Mouse (Mus musculus) thymus, adult 2 months (tissue): ENCODE measurements around the gene Arrdc5. TPM values are rescaled to one million over a fixed set of nuclear protein-coding genes. Genes with fewer than 3 reads are reported as not detected.
A peak's percentile ranks its signal among the peaks of the same experiment; 100 is the strongest.

Source experiments
- DNase-seq: peaks from one replicate; pipeline ENCODE4 v3.0.0; 2021
- H3K27ac ChIP-seq: fragments of 200-500 bp; 2 replicates; pipeline ENCODE4 v1.5.1; 2012; ENCODE audit warnings: low read length, control low read depth; ENCODE audit not compliant: control insufficient read depth, insufficient read depth
- H3K27me3 ChIP-seq: fragments of 200-500 bp; 2 replicates; pipeline ENCODE4 v1.6.1; 2012; ENCODE audit warnings: mild to moderate bottlenecking, low read length, moderate library complexity, mixed read lengths; ENCODE audit not compliant: control insufficient read depth, insufficient read depth
- H3K36me3 ChIP-seq: fragments of 200-500 bp; 2 replicates; pipeline ENCODE4 v1.6.1; 2012; ENCODE audit warnings: mild to moderate bottlenecking, low read length, moderate library complexity; ENCODE audit not compliant: control insufficient read depth, insufficient read depth
- H3K4me1 ChIP-seq: fragments of 200-500 bp; replicated peaks from 2 replicates; pipeline ENCODE4 v1.6.1; 2012; ENCODE audit warnings: low read length; ENCODE audit not compliant: control insufficient read depth, insufficient read depth
- H3K4me3 ChIP-seq: fragments of 200-500 bp; 2 replicates; pipeline ENCODE4 v1.5.1; 2012; ENCODE audit warnings: mild to moderate bottlenecking, low read length, control low read depth, moderate library complexity; ENCODE audit not compliant: control insufficient read depth, insufficient read depth
- CTCF ChIP-seq: fragments of 200-500 bp; IDR thresholded peaks from 2 replicates; pipeline ENCODE4 v1.5.1; 2012; ENCODE audit warnings: mild to moderate bottlenecking, control low read depth, low read length, moderate library complexity, borderline replicate concordance; ENCODE audit not compliant: control insufficient read depth, poor library complexity, insufficient read depth; ENCODE audit errors: extremely low read depth
- POLR2A ChIP-seq: fragments of 200-500 bp; IDR thresholded peaks from 2 replicates; pipeline ENCODE4 v1.6.1; 2012; ENCODE audit warnings: mild to moderate bottlenecking, low read length, control low read depth, moderate library complexity; ENCODE audit not compliant: control insufficient read depth, poor library complexity, insufficient read depth; ENCODE audit errors: extremely low read depth
- WGBS: fragments of 180-500 bp; shearing (Covaris S2); methylation state at CpG from one replicate; pipeline ENCODE4 v1.1.7; 2018; 5-methylcytosine and 5-hydroxymethylcytosine counted together
- polyA plus RNA-seq: library from polyadenylated mRNA; depleted of rRNA; stranded (reverse); fragments of >200 nt; gene quantifications from 2 replicates; pipeline ENCODE4 v1.2.3, GENCODE M21; 2012; rRNA removed

Arrdc5 gene
- polyA plus RNA-seq, 1 experiment: not detected

- peaks cover 23% of the 10 kb centered on the region for H3K4me1 ChIP-seq
- H3K27ac ChIP-seq: peak overlapping the region; percentile 79
- peak overlapping the region; percentile 66 for H3K4me3 ChIP-seq
- H3K27me3 ChIP-seq: no peaks in the 10 kb centered on the region
- H3K36me3 ChIP-seq: peaks cover 11% of the 10 kb centered on the region
- peak; percentile 99 for DNase-seq
- TF ChIP-seq CTCF (peak; percentile 97), POLR2A (peak; percentile 53; the same call in 1 of the 2 replicates)
- under 1% methylated on average over 32 of the region's 32 CpGs for WGBS
Measured at GRCm38 (mm10) chr17:56255863-56256238, 44.2 kb downstream of the Arrdc5 start.

GRCm38 (mm10) chr17:56255429-56255828 lies 44.7 kb downstream of the Arrdc5 start:
- Histone ChIP-seq H3K27me3 (no peaks in the 10 kb centered on the region), H3K27ac (no peak overlapping the region), H3K36me3 (peaks cover 11% of the 10 kb centered on the region), H3K4me3 (no peak overlapping the region), H3K4me1 (peaks cover 23% of the 10 kb centered on the region)
- no peak for DNase-seq
- TF ChIP-seq CTCF (no peak), POLR2A (no peak)
- WGBS: 19% methylated on average over 9 of the region's 9 CpGs

DNA sequence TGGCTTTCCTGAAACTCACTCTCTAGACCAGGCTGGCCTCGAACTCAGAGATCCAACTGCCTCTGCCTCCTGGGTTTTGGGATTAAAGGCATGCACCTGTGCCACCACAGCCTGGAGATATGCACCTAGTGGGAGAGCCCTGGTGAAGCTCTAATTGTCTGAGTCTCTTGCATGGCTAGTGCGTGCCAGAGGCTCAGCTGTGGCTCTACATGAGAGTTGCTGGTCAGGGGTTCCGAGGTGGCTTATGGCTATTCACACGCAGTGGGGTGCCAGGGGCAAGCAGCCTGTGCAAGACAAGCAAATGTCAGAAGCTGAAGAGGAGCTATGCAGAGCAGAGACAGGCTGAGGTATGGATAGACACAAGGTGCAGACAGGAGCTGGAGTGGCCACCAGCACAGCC lies 45.4 kb downstream of the Arrdc5 start:
- TF ChIP-seq CTCF (no peak), POLR2A (no peak)
- no peak for DNase-seq
- Histone ChIP-seq H3K4me3 (no peak overlapping the region), H3K4me1 (peaks cover 21% of the 10 kb centered on the region), H3K36me3 (peaks cover 4% of the 10 kb centered on the region), H3K27ac (no peak overlapping the region), H3K27me3 (no peaks in the 10 kb centered on the region)
- 93% methylated on average over 4 of the region's 4 CpGs for WGBS

- Histone ChIP-seq H3K4me3 (no peak overlapping the region), H3K27me3 (no peaks in the 10 kb centered on the region), H3K36me3 (no peaks in the 10 kb centered on the region), H3K4me1 (peaks cover 5% of the 10 kb centered on the region), H3K27ac (no peak overlapping the region)
- WGBS: 2% methylated on average over 6 of the region's 6 CpGs
- TF ChIP-seq POLR2A (no peak), CTCF (0 out of 2 replicates have a peak, but pooled peaks have one; percentile 18)
- peak; percentile 68 for DNase-seq
Measured at GRCm38 (mm10) chr17:56251136-56251829, 48.8 kb downstream of the Arrdc5 start.

- no peak overlapping the region for H3K4me3 ChIP-seq
- WGBS: 82% methylated on average over 7 of the region's 7 CpGs
Measured at GRCm38 (mm10) chr17:56245608-56246007, 54.5 kb downstream of the Arrdc5 start.

More at GRCm38 (mm10) chr17:56245608-56246007, 54.5 kb downstream of the Arrdc5 start:
- H3K36me3 ChIP-seq: no peaks in the 10 kb centered on the region
- no peaks in the 10 kb centered on the region for H3K4me1 ChIP-seq
- no peak overlapping the region for H3K27ac ChIP-seq
- H3K27me3 ChIP-seq: no peaks in the 10 kb centered on the region
- TF ChIP-seq CTCF (no peak), POLR2A (no peak)
- no peak for DNase-seq

Other genes starting within 250 kb of the Arrdc5 start
- gene Ubxn6, start 225.3 kb downstream of the Arrdc5 start, polyA plus RNA-seq: 76.7 and 93.1 TPM in 2 replicates
- gene Hdgfl2, start 220.7 kb downstream of the Arrdc5 start, polyA plus RNA-seq: 80.6 and 83.3 TPM in 2 replicates
- 16.7 and 29.0 TPM in 2 replicates for gene Plin4, start 190.5 kb downstream of the Arrdc5 start, polyA plus RNA-seq
- 6.2 and 11.7 TPM in 2 replicates for gene Plin5, start 182.7 kb downstream of the Arrdc5 start, polyA plus RNA-seq
- 23.5 and 27.0 TPM in 2 replicates for gene Lrg1, start 178.3 kb downstream of the Arrdc5 start, polyA plus RNA-seq
- gene Sema6b, start 159.9 kb downstream of the Arrdc5 start, polyA plus RNA-seq: 3.8 and 4.9 TPM in 2 replicates
- 21.6 and 26.8 TPM in 2 replicates for gene Tnfaip8l1, start 137.8 kb downstream of the Arrdc5 start, polyA plus RNA-seq
- 57.4 and 62.3 TPM in 2 replicates for gene Mydgf, start 116.4 kb downstream of the Arrdc5 start, polyA plus RNA-seq
- 85.6 and 95.2 TPM in 2 replicates for gene Dpp9, start 81.4 kb downstream of the Arrdc5 start, polyA plus RNA-seq
- gene Fem1a, start 43.5 kb downstream of the Arrdc5 start, polyA plus RNA-seq: 43.1 and 45.2 TPM in 2 replicates
- gene Ticam1, start 23.5 kb downstream of the Arrdc5 start, polyA plus RNA-seq: 21.6 and 23.1 TPM in 2 replicates
- 29.3 and 33.0 TPM in 2 replicates for gene Plin3, start 7.4 kb downstream of the Arrdc5 start, polyA plus RNA-seq
- 154 and 258 TPM in 2 replicates for gene Uhrf1, start 3.0 kb upstream of the Arrdc5 start, polyA plus RNA-seq
- gene Kdm4b, start 25.8 kb upstream of the Arrdc5 start, polyA plus RNA-seq: 94.1 and 117 TPM in 2 replicates
- gene Ptprs, start 176.2 kb upstream of the Arrdc5 start, polyA plus RNA-seq: 235 and 305 TPM in 2 replicates
- 0.67 TPM in 1 of 2 replicates, not detected in the other for gene Znrf4, start 212.1 kb upstream of the Arrdc5 start, polyA plus RNA-seq